Mouse (Mus musculus): ENCODE data around the gene Osbp2. TPM values are rescaled to one million over a fixed set of nuclear protein-coding genes. Genes with fewer than 3 reads are reported as not detected.

The Osbp2 gene
- polyA plus RNA-seq, 1 experiment: 0.52 TPM

DNA sequence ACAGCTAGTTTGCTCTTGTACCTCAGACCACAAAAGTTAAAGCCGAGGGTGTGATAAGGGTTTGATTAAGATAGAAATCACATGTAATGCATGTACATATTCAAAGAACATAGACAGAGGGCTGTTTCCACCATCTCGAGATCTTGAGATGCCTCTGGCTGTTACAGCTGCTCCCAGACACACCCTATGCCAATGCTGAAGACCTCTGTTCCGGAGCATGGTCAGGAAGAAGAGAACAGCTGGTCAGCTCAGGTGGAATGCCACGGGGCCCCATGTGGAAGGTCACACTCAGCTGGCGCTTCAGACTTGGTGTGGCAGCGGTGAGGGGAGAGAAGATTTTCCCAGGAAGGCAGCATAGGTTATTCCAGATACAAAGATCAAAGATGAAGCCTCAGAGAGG lies 41.0 kb upstream of the Osbp2 start:
- TF ChIP-seq POLR2A (IDR thresholded peaks at IDR 0.05; ENCODE audit: low read depth, low read length) (no peak), CTCF (IDR thresholded peaks at IDR 0.05; ENCODE audit: extremely low read depth, insufficient read length, insufficient replicate concordance, low read depth, low read length) (no peak)
- WGBS: 58% methylated on average over 6 of the region's 6 CpGs
- Histone ChIP-seq H3K36me3 (ENCODE audit: control insufficient read depth, insufficient read depth, low read length) (no peaks in the 10 kb centered on the region), H3K4me3 (ENCODE audit: low read depth, low read length) (no peak overlapping the region), H3K27me3 (ENCODE audit: control insufficient read depth, insufficient read depth, low read length) (no peaks in the 10 kb centered on the region), H3K27ac (ENCODE audit: insufficient read depth, low read depth, low read length) (no peak overlapping the region), H3K4me1 (ENCODE audit: control insufficient read depth, insufficient read depth, insufficient read length, low read length) (no peaks in the 10 kb centered on the region)

DNA sequence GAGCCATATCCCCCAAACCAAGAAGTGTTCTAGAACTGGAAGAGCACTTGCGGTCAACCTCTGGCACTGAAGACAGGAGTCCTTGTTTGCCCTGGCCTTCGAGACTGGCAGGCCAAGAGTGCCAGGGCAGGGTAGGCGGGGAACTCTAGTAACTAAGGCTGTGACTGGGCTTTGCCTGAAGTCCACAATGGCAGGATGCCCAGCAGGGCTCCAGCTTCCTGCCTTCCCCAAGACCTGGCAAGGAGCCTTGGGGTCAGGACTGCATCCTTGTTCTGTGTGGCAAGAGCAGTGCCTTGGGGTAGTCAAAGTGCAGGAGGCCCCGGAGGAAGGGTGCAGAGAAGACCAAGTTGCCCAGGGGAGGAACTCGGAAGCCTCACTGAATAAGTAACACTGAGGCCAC lies 39.3 kb upstream of the Osbp2 start:
- Histone ChIP-seq H3K27me3 (ENCODE audit: control insufficient read depth, insufficient read depth, low read length) (no peaks in the 10 kb centered on the region), H3K36me3 (ENCODE audit: control insufficient read depth, insufficient read depth, low read length) (no peaks in the 10 kb centered on the region), H3K4me1 (ENCODE audit: control insufficient read depth, insufficient read depth, insufficient read length, low read length) (no peaks in the 10 kb centered on the region), H3K4me3 (ENCODE audit: low read depth, low read length) (no peak overlapping the region), H3K27ac (ENCODE audit: insufficient read depth, low read depth, low read length) (no peak overlapping the region)
- WGBS: 29% methylated on average over 5 of the region's 5 CpGs
- TF ChIP-seq POLR2A (IDR thresholded peaks at IDR 0.05; ENCODE audit: low read depth, low read length) (no peak), CTCF (IDR thresholded peaks at IDR 0.05; ENCODE audit: extremely low read depth, insufficient read length, insufficient replicate concordance, low read depth, low read length) (no peak)

- H3K36me3 ChIP-seq (ENCODE audit: control insufficient read depth, insufficient read depth, low read length): no peaks in the 10 kb centered on the region
- no peak overlapping the region for H3K4me3 ChIP-seq (ENCODE audit: low read depth, low read length)
- TF ChIP-seq POLR2A (IDR thresholded peaks at IDR 0.05; ENCODE audit: low read depth, low read length): no peak
- no peak for TF ChIP-seq CTCF (IDR thresholded peaks at IDR 0.05; ENCODE audit: extremely low read depth, insufficient read length, insufficient replicate concordance, low read depth, low read length)
- H3K27ac ChIP-seq (ENCODE audit: insufficient read depth, low read depth, low read length): no peak overlapping the region
- H3K27me3 ChIP-seq (ENCODE audit: control insufficient read depth, insufficient read depth, low read length): no peaks in the 10 kb centered on the region
- H3K4me1 ChIP-seq (ENCODE audit: control insufficient read depth, insufficient read depth, insufficient read length, low read length): no peaks in the 10 kb centered on the region
- WGBS: 60% methylated on average over 3 of the region's 3 CpGs
Observed at GRCm38 (mm10) chr11:3902516-3902915, 38.8 kb upstream of the Osbp2 start.

DNA sequence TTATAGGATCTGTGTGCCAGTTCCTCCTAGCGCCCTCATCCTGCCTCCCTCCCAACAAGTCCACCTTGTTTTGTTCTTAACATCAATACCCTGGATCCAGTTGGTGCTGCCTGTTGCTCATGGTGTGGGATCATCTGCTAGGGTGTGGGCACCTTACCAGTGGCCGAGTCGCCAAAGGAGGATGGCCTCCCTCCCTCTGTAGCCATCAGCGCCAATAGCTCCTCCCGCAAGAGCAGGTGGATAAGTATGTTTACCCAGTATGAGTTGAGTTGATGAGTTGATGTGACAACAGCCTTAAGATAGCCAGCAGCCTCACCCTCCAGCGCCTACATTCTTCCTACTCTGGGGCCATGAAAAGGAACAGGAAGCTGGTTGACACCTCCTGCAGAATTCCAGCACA lies 36.6 kb upstream of the Osbp2 start:
- no peak overlapping the region for H3K27ac ChIP-seq (ENCODE audit: insufficient read depth, low read depth, low read length)
- no peaks in the 10 kb centered on the region for H3K27me3 ChIP-seq (ENCODE audit: control insufficient read depth, insufficient read depth, low read length)
- H3K4me1 ChIP-seq (ENCODE audit: control insufficient read depth, insufficient read depth, insufficient read length, low read length): no peaks in the 10 kb centered on the region
- H3K4me3 ChIP-seq (ENCODE audit: low read depth, low read length): no peak overlapping the region
- WGBS: 37% methylated on average over 6 of the region's 6 CpGs
- H3K36me3 ChIP-seq (ENCODE audit: control insufficient read depth, insufficient read depth, low read length): no peaks in the 10 kb centered on the region
- TF ChIP-seq CTCF (IDR thresholded peaks at IDR 0.05; ENCODE audit: extremely low read depth, insufficient read length, insufficient replicate concordance, low read depth, low read length) (no peak), POLR2A (IDR thresholded peaks at IDR 0.05; ENCODE audit: low read depth, low read length) (no peak)

DNA sequence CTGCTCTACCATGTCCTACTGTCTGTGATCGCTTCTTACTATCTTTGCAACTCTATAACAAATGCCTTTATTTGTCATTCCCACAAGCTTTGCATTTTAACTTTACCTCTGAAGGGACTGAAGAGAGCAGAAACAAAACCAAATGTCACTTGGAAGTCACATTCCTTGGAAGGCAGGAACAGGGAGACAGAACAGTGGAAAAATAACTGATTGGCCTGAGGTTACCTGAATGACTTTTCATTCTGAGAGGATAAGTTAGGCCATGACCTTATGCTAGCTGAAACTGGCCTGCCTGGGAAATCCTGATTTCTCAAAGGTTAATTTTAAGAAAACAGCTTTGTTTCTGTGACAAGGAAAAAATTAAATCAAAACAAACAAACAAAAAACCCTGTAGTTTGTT lies 32.2 kb upstream of the Osbp2 start:
- Histone ChIP-seq H3K27me3 (ENCODE audit: control insufficient read depth, insufficient read depth, low read length) (no peaks in the 10 kb centered on the region), H3K4me1 (ENCODE audit: control insufficient read depth, insufficient read depth, insufficient read length, low read length) (no peaks in the 10 kb centered on the region), H3K27ac (ENCODE audit: insufficient read depth, low read depth, low read length) (no peak overlapping the region), H3K36me3 (ENCODE audit: control insufficient read depth, insufficient read depth, low read length) (no peaks in the 10 kb centered on the region), H3K4me3 (ENCODE audit: low read depth, low read length) (no peak overlapping the region)
- WGBS: 35% methylated on average over 1 of the region's 1 CpGs
- TF ChIP-seq CTCF (IDR thresholded peaks at IDR 0.05; ENCODE audit: extremely low read depth, insufficient read length, insufficient replicate concordance, low read depth, low read length): no peak
- no peak for TF ChIP-seq POLR2A (IDR thresholded peaks at IDR 0.05; ENCODE audit: low read depth, low read length)

GRCm38 (mm10) chr11:3895458-3895857 lies 31.8 kb upstream of the Osbp2 start:
- H3K27ac ChIP-seq (ENCODE audit: insufficient read depth, low read depth, low read length): peak overlapping the region; percentile 72
- under 1% methylated on average over 10 of the region's 10 CpGs for WGBS
- H3K4me3 ChIP-seq (ENCODE audit: low read depth, low read length): peak overlapping the region; percentile 60
- no peaks in the 10 kb centered on the region for H3K4me1 ChIP-seq (ENCODE audit: control insufficient read depth, insufficient read depth, insufficient read length, low read length)
- H3K27me3 ChIP-seq (ENCODE audit: control insufficient read depth, insufficient read depth, low read length): no peaks in the 10 kb centered on the region
- no peak for TF ChIP-seq CTCF (IDR thresholded peaks at IDR 0.05; ENCODE audit: extremely low read depth, insufficient read length, insufficient replicate concordance, low read depth, low read length)
- no peak for TF ChIP-seq POLR2A (IDR thresholded peaks at IDR 0.05; ENCODE audit: low read depth, low read length)
- H3K36me3 ChIP-seq (ENCODE audit: control insufficient read depth, insufficient read depth, low read length): no peaks in the 10 kb centered on the region

DNA sequence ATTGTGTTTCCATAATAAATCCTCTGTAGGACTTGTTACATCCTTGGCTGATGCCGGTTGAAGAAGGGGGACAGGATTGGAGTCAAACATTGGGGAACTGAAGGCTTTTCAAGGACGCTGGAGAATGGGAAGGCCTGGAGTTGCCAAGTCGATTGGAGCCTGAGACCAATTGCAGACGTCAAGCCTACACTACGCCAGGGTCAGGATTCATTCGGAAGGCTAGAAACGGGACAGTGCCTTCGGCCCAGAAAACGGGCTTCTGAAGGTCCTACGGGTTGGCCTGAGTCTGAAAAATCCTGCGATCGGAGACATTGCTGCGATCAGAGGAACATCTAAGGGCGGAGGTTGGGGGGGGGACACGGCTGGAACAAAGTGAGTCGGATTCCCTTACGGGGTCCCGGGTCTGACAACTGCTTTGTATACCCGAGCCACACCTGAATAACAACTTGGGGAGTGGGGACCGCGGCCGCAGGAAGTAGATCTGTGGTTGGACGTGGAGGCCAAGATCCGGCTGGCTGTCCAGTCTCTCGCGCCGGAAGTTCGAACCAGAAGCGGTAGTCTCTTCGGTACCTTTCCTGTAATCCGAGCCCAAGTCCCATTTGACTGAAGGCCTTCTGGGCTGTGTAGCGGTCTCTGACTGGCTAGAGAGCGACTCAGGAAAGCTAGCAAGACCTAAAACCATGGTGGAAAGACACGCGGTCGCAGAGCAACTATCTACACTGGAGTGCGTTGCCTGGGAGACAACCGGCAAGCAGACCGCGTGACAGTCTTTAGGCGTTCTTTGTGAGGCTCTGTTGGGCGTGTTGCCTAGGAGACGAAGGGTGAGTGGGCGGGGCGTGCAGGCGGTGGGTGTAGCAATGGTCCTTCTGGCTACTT lies 30.9 kb upstream of the Osbp2 start, which contains the start of the genes 4921536K21Rik and Dusp18:
Gene 4921536K21Rik, minus strand, starts transcription at position 693 of the 876 bp plus-strand sequence.
Gene Dusp18, plus strand, starts transcription at position 835 of the 876 bp plus-strand sequence.
- Histone ChIP-seq H3K36me3 (ENCODE audit: control insufficient read depth, insufficient read depth, low read length) (no peaks in the 10 kb centered on the region), H3K27ac (ENCODE audit: insufficient read depth, low read depth, low read length) (peak within 1 kb of the TSS; percentile 72), H3K4me3 (ENCODE audit: low read depth, low read length) (peak within 1 kb of the TSS; percentile 60), H3K27me3 (ENCODE audit: control insufficient read depth, insufficient read depth, low read length) (no peaks in the 10 kb centered on the region), H3K4me1 (ENCODE audit: control insufficient read depth, insufficient read depth, insufficient read length, low read length) (no peaks in the 10 kb centered on the region)
- 0 out of 2 replicates have a peak, but pooled peaks have one; percentile 6 for TF ChIP-seq POLR2A (IDR thresholded peaks at IDR 0.05; ENCODE audit: low read depth, low read length)
- TF ChIP-seq CTCF (IDR thresholded peaks at IDR 0.05; ENCODE audit: extremely low read depth, insufficient read length, insufficient replicate concordance, low read depth, low read length): no peak
- 9% methylated on average over 46 of the region's 46 CpGs for WGBS

Data from small intestine, adult 2 months (tissue).